Mouse (Mus musculus): ENCODE results near the gene Ribc2. TPM values are rescaled to one million over a fixed set of nuclear protein-coding genes. Genes with fewer than 3 reads are reported as not detected.
A peak's percentile ranks its signal among the peaks of the same experiment; 100 is the strongest.

Gene Ribc2
- not detected for total RNA-seq (2021)

DNA sequence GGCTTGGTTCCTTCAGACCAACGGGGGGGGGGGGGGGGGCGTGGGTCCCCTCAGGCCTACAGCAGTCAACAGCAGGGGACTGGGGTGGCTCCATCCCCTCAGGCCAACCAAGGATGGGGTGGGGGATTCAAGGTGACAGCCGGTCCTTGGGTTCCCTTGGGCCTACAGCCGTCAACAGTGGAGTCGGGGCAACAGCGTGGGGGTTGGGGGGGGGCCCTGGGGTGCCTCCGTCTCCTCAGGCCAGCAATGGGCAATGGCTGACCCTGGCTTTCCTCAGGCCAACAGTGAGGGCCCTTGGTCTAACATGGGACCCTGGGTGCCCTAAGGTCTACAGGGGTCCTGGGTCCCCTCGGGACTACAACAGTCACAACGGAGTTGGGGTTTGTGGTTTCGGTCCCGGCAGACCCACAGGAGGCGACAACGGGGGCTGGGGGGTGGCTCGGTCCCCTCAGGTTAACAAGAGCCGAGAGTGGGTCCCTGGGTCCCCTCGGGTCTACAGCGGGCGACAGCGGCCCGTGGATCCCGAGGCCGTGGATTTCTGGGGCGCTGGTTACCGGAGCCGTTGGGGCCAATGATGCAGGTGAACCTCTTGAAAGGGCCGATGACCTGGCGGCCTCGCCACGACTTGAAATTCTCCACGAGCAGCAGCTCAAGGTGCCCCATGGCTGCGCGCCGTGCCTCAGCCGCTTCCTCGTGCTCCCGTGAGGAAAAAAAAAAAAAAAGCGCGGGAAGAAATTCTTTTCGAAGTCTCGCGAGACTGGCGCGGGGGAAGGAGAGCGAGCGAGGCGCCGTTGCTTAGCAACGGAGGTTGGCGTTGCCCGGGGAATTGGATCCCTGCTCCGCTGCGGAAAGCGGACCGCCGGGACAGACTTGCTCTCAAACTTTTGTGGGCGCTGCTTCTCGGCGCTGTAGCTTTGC lies at the start of gene Ribc2, which contains the start of gene Smc1b:
Ribc2 (plus strand) TSS at position 804 of the 918 bp plus-strand sequence.
Smc1b (minus strand) TSS at position 690 of the 918 bp plus-strand sequence.
- peak; percentile 72 for DNase-seq

DNA sequence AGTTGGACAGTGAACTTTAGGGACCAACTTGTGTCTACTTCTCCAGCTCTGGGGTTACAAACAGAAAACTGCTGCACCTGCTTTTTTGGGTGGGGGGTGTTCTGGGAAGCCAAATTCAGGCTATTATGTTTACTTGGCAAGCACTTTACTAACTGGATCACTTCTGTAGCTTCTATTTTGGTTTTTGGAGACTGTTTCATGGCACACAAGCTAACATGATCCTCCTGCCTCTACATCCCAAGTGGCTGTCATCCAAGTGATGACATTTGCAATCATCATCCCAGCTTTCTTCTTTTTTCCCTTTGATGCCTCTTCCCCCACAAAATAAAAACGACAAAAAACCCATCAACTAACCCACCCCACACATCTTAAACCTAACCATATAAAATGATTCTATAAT lies 46.2 kb upstream of the Ribc2 start:
- no peak for DNase-seq

DNA sequence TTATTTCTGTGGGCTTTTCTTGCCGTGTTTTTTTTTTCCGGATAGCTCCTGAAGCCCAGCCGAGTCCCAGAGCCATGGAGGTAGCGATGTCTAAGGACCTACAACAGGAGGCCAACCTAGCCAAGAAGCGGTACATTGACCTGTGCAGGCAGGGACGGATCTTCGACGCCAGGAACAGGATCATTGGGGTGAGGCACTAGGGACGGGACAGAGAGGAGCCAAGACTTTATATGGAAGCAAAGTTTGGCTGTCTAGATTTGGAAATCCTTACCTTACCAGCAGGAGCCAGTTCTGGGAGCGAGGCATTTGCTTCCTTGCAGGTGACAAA lies 279 bp downstream of the Ribc2 start:
- DNase-seq = no peak

DNA sequence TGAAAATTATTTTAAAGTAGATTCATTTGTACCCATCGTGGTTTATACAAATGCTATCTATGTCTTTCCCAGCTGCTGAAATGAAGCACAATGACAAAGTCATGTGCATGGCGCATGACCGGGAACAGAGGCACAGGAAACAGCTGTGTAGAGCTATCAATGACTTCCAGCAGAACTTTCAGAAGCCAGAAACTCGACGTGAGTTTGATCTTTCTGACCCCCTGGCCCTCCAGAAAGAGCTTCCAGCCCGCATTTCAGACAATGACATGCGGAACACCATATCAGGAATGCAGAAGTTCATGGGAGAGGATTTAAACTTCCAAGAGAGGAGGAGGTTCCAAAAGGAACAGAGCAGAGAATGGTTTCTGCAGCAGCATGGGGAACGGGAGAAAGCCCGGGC lies 3.3 kb downstream of the Ribc2 start:
- DNase-seq = no peak

DNA sequence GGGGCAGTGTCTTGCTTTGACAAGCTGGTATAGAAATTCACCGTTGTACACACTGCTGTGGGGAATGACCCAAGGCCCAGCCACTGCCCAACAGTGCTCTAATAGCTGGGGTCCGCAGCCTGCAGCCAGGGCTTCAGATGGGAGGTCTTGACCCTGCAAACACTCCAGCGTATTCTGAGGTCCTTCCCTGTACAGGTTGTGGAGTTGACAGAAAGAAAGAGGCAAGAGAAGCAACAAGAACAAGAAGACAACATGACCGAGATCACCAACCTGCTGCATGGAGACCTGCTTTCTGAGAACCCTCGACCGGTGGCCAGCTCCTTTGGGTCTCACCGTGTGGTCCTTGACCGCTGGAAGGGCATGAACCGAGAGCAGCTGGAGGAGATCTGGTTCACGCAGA lies 9.4 kb downstream of the Ribc2 start:
- no peak for DNase-seq

DNA sequence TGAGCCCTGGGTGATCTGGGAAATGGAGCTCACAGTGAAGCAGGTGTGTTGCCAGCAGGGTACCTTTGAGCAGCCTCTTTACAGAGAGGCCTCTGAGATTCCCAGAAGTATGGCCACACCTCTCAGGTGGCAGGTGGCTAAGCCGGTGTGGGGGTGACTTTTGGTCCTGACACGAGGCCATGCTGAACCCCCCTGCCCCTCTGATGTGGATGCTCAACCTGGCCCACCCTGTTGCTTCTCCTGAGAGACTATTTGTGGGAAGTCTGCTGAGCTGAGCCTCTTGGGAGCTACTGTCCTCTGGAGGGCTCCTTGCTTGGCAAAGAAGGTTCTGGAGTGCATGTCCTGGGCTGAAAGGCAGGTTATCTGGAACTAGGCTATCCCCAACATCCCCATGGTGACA lies 10.6 kb downstream of the Ribc2 start:
- no peak for DNase-seq

DNA sequence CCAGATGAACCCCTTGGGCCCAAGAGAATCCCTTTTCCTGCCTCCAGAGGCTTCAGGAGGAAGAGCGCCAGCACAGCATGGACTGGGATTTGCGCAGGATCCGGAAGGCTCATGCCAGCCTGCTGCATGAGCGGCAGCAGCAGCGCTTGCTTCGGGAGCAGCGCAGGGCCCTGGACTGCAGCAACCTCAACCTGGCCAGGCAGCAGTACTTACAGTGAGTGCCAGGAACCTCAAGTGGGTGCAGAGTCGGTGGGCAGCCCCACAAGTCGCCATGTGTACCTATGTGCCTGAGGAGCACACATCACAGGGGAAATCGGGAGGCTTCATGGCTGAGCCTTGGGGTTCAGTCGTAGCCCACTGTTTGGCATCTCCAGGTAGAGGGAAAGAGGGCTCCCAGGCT lies 11.3 kb downstream of the Ribc2 start:
- peak; percentile 3 for DNase-seq

DNA sequence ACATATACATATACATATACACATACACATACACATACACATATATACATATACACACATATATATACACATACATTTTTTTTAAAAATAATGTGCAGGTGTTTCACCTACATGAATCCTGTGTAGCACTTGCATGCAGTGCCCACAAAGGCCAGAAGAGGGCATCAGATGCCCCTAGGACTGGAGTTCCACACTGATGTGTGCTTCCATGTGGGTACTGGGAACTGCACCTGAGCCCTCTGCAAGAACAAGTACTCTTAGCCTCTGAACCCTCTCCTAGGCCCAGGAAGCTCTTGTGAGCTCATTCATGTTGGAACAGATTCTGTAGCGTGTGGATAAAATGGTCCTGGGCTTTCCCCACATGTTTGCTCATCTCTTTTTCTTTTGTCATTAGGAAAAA lies 11.9 kb downstream of the Ribc2 start:
- peak; percentile 6 for DNase-seq

DNA sequence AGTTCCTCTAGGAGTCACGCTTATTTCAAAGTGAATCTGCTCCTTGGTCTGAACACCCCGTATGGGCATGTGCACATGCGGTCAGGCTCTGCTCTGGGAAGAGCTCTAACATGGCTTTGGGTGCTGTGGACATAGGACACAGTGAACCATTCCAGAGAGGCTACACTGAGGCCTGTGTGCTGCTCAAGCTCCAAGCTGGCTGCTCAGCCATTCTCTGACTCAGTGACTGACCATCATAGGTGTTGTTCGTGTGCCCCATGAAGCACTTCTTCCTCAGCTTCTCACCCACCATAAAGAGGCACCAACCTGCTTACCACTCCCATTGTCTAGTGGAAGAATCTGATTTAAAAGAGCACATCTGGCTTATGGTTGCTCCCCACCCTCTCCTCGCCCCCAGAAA lies 12.4 kb downstream of the Ribc2 start:
- DNase-seq = no peak

DNA sequence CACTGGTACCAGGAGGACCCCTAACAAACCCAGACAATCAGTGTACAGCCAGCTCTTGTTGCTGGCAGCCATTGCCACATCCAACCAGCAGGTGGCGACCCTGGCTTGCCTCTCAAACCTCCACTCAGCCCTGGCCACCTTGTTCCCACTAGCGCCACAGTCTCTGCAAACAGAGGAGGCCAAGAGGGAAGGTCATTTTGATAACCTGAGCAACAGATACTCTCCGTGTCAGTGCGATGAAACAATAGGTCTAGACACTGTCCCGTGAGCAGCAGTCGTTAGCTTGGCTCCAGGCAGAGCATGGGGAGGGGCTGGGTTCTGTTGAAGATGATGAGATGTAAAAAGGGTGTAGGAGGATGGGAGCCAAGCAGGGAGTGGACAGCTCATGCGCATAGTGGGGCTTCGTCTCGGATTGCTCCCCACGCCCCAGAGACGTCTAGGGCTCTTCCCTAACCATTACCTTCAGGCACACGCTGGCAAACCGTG lies 19.6 kb downstream of the Ribc2 start:
- peak; percentile 87 for DNase-seq

DNA sequence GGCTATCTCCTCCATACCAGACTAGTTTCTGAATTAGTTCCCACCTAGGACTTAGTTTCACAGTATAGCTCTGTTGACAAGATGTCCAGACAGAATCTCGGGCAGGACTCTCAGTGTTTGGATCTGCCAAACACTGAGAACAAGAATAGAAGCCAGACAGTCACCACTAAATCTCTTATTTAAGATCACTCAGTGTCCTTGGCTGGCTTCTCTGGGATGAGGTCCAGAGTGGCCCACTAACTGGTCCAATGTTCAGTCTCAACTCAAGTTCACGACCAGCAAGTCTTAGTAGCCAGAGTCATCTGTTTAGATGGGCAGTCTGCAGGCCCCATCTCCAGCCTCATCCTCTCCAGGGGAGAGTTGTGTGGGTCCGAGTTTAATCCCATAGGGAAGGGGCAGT lies 20.7 kb downstream of the Ribc2 start:
- DNase-seq = peak; percentile 21

DNA sequence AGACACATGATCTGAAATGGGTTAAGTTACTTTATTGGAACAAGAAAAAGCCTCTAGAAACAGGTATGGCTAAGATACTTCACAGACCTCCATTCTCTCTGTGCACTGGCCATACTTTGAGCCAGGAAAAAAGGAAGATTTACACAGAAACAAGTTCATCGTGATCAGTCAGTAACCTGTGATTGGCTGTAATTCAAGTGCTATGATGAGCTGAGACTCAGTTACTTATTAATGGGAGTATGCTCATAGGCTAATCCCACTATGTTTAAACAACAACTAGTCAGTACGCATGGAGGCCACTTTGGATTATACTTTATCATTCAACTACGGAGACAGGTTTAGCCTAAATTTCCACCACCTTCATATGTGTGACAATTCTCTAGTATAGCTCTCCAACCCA lies 22.2 kb downstream of the Ribc2 start:
- no peak for DNase-seq

DNA sequence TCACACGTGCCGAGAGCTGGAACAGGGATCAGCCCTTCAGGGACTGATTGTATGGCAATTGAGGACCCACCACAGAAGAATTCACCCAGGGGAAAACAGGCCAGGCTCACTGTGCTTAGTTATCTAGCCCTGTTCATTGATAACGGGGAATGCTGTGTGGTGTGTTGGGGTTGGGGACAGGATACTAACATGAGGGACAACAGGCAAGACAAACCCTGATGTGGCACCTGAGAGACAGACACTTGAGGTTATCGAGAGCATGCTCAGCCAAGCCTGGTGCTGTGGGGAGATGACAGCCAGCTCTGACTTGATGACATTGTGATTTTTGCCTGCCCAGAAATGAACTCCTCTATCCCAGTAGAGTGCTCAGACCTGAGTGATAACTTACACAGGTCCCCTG lies 24.3 kb downstream of the Ribc2 start:
- DNase-seq = no peak

DNA sequence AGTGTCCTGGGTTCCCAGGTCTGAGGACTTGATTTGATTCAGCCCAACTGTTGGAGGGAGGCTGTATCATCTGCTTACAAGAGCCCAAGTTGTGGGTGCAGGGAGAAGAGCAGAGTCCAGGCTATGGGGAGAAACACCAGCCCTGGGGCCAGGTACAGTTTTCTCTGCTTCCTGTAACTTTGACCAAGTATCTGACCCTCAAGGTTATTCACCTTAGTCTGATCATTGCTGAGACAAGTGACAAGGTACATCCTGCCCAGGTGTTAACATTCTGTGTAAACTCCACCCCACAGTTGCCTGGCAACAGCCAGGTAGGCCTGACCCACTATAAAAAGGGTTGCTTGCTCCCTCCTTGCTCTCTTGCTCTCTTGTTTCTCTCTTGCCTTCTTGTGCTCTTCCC lies 29.5 kb downstream of the Ribc2 start:
- no peak for DNase-seq

DNA sequence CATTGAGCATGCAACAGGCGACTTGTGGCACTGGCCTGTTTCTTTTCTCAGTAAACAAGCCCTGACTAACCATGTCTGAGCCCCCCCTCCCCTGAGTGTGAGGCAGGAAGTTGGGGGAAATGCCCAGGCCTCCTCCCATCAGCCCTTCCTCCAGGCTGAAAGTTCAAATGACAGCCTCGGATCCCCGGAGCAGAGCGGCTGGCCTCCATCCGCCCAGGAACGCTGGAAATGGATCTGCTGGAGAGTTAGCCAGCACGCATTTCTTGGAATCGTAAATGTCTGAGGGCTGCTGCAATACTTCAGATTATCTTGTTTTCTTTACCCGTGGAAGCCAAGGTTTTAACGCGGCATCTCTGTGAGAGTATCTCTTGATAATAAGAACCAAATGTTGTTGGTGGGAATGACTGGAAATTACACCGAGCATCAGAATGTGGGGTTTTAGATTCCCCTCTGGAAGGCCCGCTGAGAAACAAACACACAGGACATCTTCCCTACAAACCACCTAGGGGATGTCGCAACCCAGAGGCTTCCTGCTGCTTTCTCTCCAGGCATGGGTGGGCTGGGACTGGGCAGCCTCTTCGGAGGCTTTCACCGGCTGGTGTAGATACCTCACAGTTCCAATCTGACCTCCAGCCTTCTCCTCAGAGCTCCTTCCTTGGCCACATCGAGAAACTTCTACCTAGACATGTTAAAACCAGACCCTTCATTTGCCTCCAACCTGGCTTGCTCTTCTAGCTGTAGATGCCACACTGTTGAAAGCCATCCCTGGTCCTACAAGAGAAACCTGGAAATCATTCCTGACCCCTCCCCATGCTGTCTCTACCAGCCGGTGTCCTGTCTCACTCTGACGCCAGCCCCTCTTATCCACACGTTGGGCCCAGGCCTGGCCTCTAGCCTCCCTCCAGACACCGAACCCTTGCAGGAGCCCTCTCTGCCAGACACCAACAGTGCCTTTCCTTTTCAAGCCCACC lies 31.1 kb downstream of the Ribc2 start:
- DNase-seq = peak; percentile 64

DNA sequence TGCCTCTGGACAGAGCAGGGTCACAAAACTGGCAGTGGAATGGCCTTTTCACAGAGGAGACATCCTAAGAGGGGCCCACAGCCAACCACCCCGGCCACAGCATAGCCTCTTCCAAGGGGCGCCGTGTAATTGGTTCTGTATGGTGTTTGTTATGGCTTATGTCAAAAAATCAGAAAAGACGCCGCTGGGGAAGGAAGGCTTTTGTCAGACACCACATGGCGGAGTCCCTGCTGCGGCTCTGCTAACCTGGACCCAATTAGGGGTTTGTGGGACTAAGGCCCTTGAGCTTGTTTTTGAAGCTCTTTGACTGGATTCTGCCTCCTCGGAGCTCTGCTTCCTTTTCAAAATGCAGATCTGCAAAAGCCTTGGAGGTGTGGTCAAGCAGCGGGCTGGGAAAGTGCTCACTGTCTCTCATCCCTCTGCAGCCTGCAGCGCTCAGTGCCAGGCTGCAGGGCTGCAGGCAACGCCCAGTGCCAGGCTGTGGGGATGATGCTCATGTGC lies 34.6 kb downstream of the Ribc2 start:
- no peak for DNase-seq

DNA sequence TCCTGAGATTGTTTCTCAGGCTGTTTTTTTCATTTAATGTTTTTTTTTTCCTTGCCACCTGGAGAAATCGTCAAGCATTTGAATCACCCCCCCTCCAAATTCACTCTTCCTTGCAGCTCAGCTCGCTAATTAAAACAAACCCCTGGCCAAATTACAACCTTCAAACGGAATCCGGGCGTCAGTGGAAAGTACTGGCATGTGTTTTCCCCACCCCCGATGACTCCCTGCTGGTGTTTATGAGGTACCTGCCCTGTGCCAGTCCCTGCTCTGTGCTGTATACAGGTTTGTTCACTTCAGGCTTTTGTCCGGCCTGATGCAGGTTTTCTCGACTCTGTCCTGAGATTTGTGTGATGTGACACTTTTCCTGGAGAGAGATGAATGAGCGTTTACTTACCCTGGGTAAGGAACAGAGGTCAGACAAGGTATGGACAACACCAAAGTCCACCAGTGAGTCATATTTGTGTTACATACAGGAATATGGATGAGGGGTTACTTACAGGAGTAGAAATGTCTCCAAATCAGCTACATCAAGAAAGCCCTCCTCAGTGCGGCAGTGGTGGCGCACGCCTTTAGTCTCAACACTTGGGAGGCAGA lies 35.3 kb downstream of the Ribc2 start:
- DNase-seq = no peak

DNA sequence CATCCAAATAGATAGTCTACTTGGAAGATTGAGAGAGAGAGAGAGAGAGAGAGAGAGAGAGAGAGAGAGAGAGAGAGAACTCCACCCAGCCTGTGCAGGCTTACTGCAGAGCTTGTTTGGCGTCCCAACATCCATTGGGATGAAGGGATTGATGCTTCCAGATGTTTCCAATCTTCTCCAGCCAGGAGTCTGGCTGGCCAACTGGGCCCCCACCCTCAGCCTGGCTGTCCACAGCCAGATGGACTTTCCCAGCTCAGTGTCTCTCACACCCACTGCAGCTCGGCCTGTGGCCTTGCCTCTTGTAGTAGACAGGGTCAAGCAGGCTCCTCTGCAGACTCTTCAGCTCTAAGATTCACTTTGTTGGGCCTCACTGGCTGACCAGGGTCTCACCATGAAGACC lies 40.2 kb downstream of the Ribc2 start:
- peak; percentile 57 for DNase-seq

DNA sequence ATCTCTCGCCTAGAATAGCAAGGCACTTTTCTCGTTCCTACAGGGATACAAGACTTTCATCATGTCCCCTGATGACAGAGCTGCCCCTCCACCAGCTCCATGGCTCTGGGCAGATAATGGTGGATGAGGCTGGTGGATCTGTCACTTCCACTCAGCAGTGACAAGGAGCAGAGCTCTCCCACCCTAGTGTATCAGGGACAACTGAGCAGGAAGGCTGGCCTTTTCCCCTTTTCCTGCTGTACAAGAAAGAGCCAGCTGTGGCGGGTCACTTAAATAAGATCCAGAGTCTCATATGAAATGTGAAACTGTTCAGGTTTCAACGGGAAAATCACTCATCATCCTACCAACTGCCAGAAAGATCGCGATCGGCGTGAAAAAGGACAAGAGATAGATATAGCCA lies 41.5 kb downstream of the Ribc2 start:
- DNase-seq = no peak

DNA sequence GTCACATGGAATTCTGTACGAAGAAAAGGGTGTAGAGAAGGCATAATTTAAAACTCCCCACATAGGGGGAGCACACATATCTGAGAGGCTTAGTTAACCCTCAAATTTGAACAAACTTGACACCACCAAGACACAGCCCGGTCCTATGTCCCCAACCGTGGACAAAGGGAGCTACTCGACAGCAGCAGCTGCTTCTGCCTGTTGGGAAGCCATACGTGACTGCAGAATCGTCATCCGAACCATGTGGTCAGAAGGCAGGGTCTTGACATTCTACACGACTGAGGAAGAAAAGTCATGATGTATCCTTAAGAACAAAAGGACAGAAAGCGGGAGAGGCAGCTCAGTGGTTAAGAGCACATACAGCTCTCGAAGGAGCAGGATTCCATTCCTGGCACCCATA lies 42.2 kb downstream of the Ribc2 start:
- DNase-seq = no peak

DNA sequence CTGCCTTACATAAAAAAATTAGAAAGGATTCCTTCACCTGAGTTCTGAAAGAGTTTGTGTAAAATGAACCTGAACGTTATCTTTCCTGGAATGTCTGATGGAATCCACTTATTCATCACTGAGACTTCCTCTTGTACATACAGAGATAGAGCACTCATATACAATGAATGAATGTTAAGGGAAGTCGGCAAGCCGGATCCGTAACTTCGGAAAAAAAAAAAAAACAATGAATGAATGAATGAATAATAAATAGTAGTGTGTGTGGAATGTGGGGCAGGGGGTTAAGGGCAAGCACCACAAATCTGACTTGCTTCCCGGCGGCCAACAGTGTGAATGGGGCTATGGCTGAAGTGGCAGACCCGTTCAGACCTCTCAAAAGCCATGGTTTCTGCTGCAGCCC lies 45.7 kb downstream of the Ribc2 start:
- DNase-seq = peak; percentile 55

DNA sequence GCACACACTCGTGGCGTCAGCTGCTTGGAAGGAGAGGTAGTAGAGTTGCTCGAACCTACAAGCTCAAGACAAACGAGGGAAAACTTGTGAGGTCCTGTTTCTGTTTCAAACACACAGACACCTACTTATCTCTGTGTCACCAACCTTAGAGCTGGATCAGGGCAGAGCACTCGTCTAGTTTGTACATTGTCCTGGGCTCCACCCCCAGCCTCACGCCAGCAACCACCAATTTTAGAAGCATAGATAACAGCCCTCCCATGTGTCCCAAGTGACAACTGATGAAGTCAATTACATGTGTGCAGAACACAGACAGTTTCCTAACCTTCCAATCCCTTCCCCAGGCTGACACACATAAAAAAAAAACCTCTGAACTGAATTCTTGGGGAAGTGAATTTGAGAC lies 46.3 kb downstream of the Ribc2 start:
- peak; percentile 42 for DNase-seq

Data from heart, postnatal 4 days (tissue).